Mouse (Mus musculus) frontal cortex, postnatal 36 days (tissue): Measurements from ENCODE around the gene Trpc7.

Experiments used
- DNase-seq, 2 experiments: peaks; one replicate each; pipeline ENCODE4 v3.0.0; 2022; ENCODE audit warnings: low spot score in 2 of 2

Trpc7 gene

GRCm38 (mm10) chr13:56790683-56791082 lies 105.1 kb downstream of the Trpc7 start:
- peak; percentile 41 to 68 for DNase-seq

- DNase-seq = peak in 1 of 2 experiments; percentile 63
Measured at GRCm38 (mm10) chr13:56782621-56783020, 113.2 kb downstream of the Trpc7 start.

GRCm38 (mm10) chr13:56781697-56782096 lies 114.1 kb downstream of the Trpc7 start:
- peak in 1 of 2 experiments; percentile 53 for DNase-seq

GRCm38 (mm10) chr13:56780746-56781469 lies 114.9 kb downstream of the Trpc7 start:
- peak in 1 of 2 experiments; percentile 38 for DNase-seq

GRCm38 (mm10) chr13:56774304-56774703 lies 121.5 kb downstream of the Trpc7 start:
- DNase-seq = no peak

GRCm38 (mm10) chr13:56773262-56773870 lies 122.4 kb downstream of the Trpc7 start:
- DNase-seq = no peak

DNA sequence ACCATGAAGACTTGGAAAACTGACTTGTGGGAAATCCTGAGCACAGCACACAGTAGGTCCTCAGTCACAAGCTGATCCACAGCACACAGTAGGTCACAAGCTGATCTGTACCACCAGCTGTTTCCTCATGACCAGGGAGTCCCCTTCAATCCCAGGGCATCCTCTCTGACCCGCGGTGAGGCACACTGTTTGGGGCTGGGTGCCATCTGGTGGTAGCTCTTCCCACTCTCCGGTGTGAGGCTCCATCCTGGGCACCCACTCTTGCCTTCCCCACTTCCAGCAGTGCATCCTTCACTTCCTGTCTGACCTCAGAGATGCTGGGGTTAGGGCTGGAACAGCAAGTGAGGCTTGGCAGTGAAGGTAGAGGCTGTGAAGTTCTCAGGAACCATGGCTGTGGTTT lies 123.2 kb downstream of the Trpc7 start:
- DNase-seq = no peak

DNA sequence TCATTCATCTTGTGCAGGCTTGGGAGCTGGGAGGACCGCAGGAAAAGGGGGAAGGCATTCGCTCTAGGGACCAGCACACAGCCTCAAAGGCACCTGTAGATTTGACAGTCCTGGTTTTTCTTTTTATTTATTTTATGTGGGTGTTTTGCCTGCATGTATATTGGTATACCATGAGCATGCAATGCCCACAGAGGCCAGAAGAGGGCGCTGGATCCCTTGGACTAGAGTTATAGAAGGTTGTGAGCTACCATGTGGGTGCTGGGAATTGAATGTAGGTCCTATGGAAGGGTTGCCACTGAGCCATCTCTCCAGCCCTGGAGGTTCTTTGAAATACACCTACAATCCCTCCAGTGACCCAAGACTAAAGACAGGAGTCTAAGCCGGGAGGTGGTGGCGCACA lies 125.0 kb downstream of the Trpc7 start:
- DNase-seq = no peak

DNA sequence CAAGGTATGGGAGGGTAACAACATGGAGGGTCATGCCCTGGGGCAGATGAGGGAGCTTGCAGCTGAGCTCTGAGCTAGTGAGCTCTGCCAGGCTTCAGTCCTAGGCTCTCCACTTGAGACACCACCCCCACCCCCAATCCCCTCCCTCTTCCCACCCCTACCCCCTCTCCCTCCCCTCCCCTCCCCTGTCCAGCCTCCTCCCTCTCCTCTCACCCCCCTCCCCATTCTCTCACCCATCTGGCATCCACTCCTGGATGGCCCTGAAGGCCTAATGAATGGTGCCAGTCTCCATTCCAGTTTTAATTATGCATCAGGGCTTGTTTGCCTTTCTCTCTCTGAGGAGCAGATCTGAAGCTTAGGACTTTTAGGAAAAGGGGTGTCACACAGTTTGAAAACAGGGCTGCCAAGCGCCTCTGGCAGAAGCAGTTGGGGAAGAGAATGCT lies 125.6 kb downstream of the Trpc7 start:
- no peak for DNase-seq

DNA sequence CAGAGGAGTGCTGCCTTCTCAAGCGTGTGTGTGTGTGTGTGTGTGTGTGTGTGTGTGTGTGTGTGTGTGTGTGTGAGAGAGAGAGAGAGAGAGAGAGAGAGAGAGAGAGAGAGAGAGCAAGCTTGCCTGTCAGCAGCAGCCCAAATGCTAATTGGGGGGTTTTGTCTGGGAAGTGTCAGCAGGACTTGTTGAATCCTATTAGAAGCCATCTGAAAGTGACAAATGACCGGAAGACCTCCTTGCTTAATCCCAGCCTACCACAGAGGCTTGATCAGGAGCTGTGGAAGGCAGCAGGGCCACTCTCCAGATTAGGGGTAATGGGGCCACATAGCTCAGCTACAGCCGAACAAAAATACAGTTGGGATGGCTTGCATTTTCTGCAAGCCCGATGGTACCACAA lies 126.4 kb downstream of the Trpc7 start:
- no peak for DNase-seq

GRCm38 (mm10) chr13:56766211-56766610 lies 129.6 kb downstream of the Trpc7 start:
- no peak for DNase-seq

DNA sequence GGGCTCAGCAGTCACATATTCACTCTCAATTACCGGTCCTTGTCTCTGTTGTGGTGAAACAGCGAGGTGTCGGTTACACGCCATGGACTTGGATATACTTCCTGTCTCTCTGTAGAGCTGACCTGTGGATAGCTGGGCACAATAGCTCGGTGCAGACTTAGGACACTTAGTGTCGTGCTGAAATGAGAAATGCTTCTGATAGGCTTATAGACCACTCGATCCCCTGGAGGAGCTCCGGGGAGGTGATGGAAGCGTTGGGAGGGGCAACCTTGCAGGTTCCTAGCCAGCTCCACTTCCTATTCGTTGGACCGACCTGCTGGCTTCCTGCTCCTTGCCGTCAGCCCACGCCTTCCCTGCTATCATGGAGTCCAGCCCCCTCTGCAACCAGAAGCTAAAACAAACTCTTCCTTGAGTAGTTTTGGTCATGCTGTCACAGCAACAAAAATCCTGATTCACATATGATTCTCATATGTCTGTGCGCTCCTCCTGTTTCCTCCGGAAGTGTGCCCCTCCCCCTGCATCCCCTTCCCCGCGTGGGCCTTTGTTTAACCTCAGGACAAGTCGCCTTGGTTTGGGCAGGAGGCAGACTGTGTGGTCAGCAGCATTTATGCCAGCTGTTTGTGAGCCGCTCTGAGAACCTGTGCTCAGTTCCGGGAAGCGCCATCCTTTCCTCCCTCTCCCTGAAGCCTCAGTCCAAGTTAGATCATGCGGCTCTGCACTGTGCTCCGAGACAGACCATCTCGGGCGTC lies 130.3 kb downstream of the Trpc7 start:
- DNase-seq = no peak

DNA sequence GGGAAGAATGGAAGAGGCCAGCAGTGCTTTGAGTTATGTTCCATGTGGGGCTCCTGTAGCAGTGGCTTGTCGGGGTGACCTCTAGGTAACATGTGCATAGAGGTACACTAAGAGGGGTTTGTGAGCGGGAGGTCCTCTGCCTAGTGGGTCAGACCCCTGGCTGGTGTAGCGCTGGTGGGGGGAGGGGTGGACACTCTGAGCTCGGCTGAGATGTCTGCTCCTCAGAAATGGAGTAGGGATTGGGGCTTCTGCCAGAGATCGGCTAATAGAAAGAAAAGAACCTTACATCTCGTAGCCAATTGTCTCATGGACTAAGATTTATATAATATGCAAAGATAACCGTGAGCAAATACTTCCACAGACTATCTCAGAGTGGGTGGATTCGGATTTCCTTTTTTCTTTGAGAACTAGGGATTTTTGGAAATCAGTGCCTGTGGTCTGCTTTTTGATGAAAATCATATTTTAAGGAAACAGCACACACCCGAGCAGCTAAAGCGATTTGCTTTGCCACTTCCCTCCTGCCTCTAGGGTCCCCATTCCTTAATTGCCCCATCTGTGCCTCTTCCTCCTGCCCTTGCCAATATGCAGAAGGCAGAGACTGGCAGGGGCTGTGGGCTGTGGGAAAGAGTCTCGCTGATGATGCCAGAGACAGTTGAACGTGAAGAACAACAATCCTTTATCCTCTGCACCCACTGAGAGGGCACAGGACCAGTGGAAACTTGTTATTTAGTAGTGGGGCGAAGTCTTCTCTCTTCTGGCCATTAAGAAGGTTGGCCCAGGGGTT lies 133.2 kb downstream of the Trpc7 start:
- no peak for DNase-seq

GRCm38 (mm10) chr13:56758492-56758891 lies 137.3 kb downstream of the Trpc7 start:
- peak; percentile 67 to 68 for DNase-seq

- no peak for DNase-seq
Measured at GRCm38 (mm10) chr13:56757201-56757600, 138.6 kb downstream of the Trpc7 start.

GRCm38 (mm10) chr13:56755871-56756270 lies 139.9 kb downstream of the Trpc7 start:
- no peak for DNase-seq

GRCm38 (mm10) chr13:56753192-56753951 lies 142.4 kb downstream of the Trpc7 start, which contains the start of gene Gm45623:
TSS of gene Gm45623 (minus strand) at chr13:56753827.
- DNase-seq = no peak

GRCm38 (mm10) chr13:56752474-56753191 lies 143.2 kb downstream of the Trpc7 start:
- DNase-seq = no peak

DNA sequence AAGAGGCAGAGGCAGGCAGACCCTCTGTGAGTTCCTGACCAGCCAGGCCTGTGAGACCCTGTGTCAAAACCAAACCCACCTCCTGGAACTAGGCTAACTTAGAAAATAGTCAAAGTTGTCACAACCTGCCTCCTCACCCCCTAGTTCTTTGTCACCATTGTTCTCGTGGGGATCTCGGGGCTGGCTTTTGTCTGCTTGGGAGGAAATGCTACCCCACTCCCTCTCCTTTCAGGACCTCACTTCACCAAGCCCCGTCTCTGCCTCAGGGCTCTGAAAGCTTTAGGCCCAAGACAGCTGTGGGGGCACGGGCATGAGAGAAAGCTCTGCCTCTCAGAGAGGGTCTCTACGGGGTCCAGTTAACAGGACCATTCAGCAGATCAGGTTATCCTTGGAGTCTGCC lies 144.0 kb downstream of the Trpc7 start:
- DNase-seq = no peak

DNA sequence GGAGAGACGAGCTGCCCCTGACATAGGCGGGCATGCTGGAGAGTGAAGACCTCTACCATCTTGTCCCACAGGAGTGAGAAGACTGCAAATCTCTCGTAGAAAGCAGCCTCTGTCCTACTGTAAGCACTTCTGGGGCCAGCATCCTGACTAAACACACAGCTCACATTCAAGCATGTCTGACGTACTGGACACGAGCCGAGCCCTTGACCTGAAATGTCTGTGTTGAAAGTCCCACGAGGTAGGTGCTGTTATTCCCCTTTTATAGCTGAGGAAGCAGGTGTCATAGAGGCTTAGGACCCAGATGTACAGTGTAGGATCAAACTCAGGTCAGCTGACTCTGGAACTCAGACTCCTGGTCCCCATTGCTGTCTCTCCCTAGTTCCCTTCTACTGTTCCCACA lies 146.4 kb downstream of the Trpc7 start:
- DNase-seq = no peak
